Mouse (Mus musculus) intestine, embryonic 14.5 days (tissue): Measurements from ENCODE around the gene Smarcd1. TPM values are rescaled to one million over a fixed set of nuclear protein-coding genes. Genes with fewer than 3 reads are reported as not detected.

Experiments
- ATAC-seq: fragments of 200-750 bp; cut with Nextera tagmentation; replicated peaks from 2 replicates; pipeline ENCODE4 v1.8.0; 2017; ENCODE audit warnings: low read depth, moderate number of reproducible peaks, moderate TSS enrichment, moderate library complexity; ENCODE audit not compliant: low FRiP score, low TSS enrichment
- DNase-seq: peaks from one replicate; pipeline ENCODE4 v3.0.0-alpha.2; 2018; ENCODE audit warnings: low spot score
- H3K27ac ChIP-seq: fragments of 300-500 bp; sonication (generic); 2 replicates; pipeline ENCODE4 v1.5.1; 2014; ENCODE audit warnings: low read depth, mild to moderate bottlenecking, control low read depth
- H3K27me3 ChIP-seq: fragments of 300-500 bp; sonication (generic); replicated peaks from 2 replicates; pipeline ENCODE4 v1.6.1; 2014; ENCODE audit warnings: low read length, control low read depth; ENCODE audit not compliant: control insufficient read depth, insufficient read depth
- H3K36me3 ChIP-seq: fragments of 300-500 bp; sonication (generic); 2 replicates; pipeline ENCODE4 v1.6.1; 2014; ENCODE audit warnings: low read length, control low read depth; ENCODE audit not compliant: control insufficient read depth, insufficient read depth
- H3K4me1 ChIP-seq: fragments of 300-500 bp; sonication (generic); replicated peaks from 2 replicates; pipeline ENCODE4 v1.6.1; 2014; ENCODE audit warnings: low read length, control low read depth, mixed read lengths; ENCODE audit not compliant: control insufficient read depth, insufficient read depth
- H3K4me2 ChIP-seq: fragments of 300-500 bp; sonication (generic); 2 replicates; pipeline ENCODE4 v1.6.1; 2014; ENCODE audit warnings: low read length
- H3K4me3 ChIP-seq: fragments of 300-500 bp; sonication (generic); 2 replicates; pipeline ENCODE4 v1.5.1; 2014; ENCODE audit warnings: low read depth, low read length, control low read depth, mixed read lengths
- H3K9ac ChIP-seq: fragments of 300-500 bp; sonication (generic); 2 replicates; pipeline ENCODE4 v1.6.1; 2014; ENCODE audit warnings: mild to moderate bottlenecking, low read length
- H3K9me3 ChIP-seq: fragments of 300-500 bp; sonication (generic); 2 replicates; pipeline ENCODE4 v1.6.1; 2016; ENCODE audit warnings: low read length, control low read depth; ENCODE audit not compliant: control insufficient read depth
- WGBS: fragments of 180-500 bp; shearing (Covaris S2); extraction: QIAGEN DNeasy Blood & Tissue Kit; methylation state at CpG from one replicate; pipeline ENCODE4 v1.1.7; 2014; 5-methylcytosine and 5-hydroxymethylcytosine counted together
- polyA plus RNA-seq: library from polyadenylated mRNA; unstranded; fragments of >200 nt; fragmentation: Nextera tagmentation; extraction: Ambion mirVana; gene quantifications from 2 replicates; pipeline ENCODE4 v1.2.1, GENCODE M21; 2014

Smarcd1 gene
- polyA plus RNA-seq, 1 experiment from 2014 or later = 42.3 TPM

DNA sequence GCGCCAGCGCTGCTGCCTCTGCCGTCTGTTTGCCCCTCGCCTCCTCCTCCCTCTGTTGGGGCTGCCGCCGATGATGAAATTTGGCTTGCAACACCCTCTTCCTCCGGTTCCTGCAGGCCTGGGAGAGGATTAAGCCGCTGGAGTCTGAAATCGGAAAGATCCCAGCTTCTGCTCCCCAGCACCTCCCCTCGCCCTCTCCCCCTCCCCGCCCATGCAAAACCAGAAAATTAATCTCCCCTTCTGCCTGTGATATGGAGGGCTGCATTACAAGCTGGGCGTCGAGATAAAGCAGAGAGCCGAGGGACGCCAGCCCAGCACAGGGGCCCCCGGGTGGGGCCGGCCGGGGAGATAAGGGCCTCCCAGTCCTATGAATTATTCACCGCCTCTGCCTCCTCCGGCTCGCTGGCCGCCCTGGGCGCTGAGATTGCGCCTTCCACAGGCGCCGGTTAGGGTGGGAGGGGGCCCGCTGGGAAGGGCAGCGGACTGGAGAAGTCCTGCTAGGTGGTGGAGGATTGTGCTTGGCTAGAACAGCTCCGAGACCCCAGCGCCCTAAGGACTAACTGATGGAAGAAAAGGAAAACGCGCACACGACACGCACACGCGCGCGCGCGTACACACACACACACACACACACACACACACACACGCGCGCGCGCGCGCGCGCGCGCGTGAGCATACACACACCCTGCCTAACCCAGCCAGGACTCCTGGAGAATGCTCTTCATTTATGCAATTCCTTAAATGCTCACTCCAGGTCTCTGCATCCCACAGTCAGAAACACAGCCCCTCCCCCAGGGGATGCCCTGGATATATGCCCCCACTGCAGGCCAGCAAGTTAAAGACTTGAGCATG is 37.1 kb upstream of the Smarcd1 start:
- H3K9ac ChIP-seq = peak overlapping the region; percentile 27; the same call in 1 of the 2 replicates
- under 1% methylated on average over 47 of the region's 52 CpGs for WGBS
- ATAC-seq (peak; percentile 86), DNase-seq (peak; percentile 84)
- H3K4me3 ChIP-seq = peak overlapping the region; percentile 36
- no peaks in the 10 kb centered on the region for H3K9me3 ChIP-seq
- H3K4me1 ChIP-seq = peaks cover 9% of the 10 kb centered on the region
- H3K27ac ChIP-seq = peak overlapping the region; percentile 65
- no peaks in the 10 kb centered on the region for H3K36me3 ChIP-seq
- H3K4me2 ChIP-seq = peak overlapping the region; percentile 72
- H3K27me3 ChIP-seq = peaks cover 29% of the 10 kb centered on the region

DNA sequence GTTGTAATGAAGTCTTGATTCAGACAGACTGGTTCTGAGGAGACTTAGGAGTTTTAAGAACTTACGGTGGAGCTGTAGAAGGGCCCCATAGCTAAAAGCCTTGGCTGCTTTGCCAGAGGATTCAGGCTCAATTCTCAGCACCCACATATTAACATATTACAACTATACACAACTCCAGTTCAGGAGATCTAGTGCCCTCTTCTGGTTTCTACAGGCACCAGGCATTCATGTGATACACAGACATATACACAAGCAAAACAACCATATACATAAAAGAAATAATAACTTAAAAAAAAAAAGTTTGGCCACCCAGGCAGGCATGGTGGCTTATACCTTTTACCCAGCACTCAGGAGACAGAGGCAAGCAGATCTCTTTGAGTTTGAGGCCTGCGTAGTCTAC is 34.4 kb upstream of the Smarcd1 start:
- H3K4me3 ChIP-seq = no peak overlapping the region
- H3K4me2 ChIP-seq = no peak overlapping the region
- H3K27ac ChIP-seq = no peak overlapping the region
- no peak for DNase-seq
- no peaks in the 10 kb centered on the region for H3K36me3 ChIP-seq
- no peaks in the 10 kb centered on the region for H3K9me3 ChIP-seq
- no peak overlapping the region for H3K9ac ChIP-seq
- H3K4me1 ChIP-seq = peaks cover 13% of the 10 kb centered on the region
- H3K27me3 ChIP-seq = peaks cover 48% of the 10 kb centered on the region
- ATAC-seq = no peak
- WGBS = 92% methylated on average over 2 of the region's 2 CpGs

DNA sequence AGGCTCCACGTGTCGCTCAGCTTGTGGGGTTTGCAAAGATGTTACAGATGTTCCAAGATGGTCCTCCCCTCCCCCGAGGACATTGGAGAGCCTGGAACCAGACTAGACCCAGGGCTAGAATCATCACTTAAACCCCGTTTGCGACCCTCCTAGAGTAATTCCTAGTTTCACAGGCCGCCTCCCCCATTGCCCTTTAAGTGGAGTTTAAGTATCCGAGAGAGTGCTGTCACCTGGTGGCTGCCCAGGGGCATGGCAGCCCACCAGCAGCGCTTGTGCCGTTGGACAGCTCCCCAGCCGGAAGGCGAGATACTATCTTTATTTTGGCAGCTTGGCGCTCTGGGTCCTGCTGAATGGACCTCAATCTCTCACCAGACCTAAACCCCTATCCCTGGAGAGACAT is 33.0 kb upstream of the Smarcd1 start:
- no peak overlapping the region for H3K4me2 ChIP-seq
- H3K4me3 ChIP-seq = no peak overlapping the region
- H3K27ac ChIP-seq = no peak overlapping the region
- ATAC-seq = no peak
- no peaks in the 10 kb centered on the region for H3K9me3 ChIP-seq
- H3K9ac ChIP-seq = no peak overlapping the region
- H3K27me3 ChIP-seq = peaks cover 57% of the 10 kb centered on the region
- no peaks in the 10 kb centered on the region for H3K36me3 ChIP-seq
- 3% methylated on average over 12 of the region's 12 CpGs for WGBS
- H3K4me1 ChIP-seq = peaks cover 12% of the 10 kb centered on the region
- DNase-seq = peak; percentile 88

DNA sequence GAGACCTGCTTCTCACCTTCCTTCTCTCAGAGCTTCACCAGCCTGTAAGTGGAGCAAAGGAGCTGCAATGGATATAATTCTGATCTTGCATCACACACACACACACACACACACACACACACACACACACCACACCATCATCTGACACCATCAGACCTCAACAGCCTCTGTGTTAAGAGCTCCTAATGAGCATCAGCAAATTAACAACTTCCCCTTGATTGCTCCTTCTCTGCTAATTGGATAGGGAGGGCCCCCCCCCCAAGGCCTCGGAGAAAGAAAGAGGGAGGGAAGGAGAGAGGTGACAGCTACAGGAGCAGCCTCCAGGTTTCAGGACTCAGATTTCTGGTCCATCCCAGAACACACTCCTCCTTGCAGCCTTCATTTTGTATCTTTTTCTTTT is 32.5 kb upstream of the Smarcd1 start:
- H3K4me1 ChIP-seq = peaks cover 7% of the 10 kb centered on the region
- peaks cover 55% of the 10 kb centered on the region for H3K27me3 ChIP-seq
- H3K4me3 ChIP-seq = no peak overlapping the region
- no peak overlapping the region for H3K9ac ChIP-seq
- H3K36me3 ChIP-seq = no peaks in the 10 kb centered on the region
- no peak overlapping the region for H3K4me2 ChIP-seq
- DNase-seq (no peak), ATAC-seq (no peak)
- 17% methylated on average over 1 of the region's 1 CpGs for WGBS
- no peak overlapping the region for H3K27ac ChIP-seq
- H3K9me3 ChIP-seq = no peaks in the 10 kb centered on the region

DNA sequence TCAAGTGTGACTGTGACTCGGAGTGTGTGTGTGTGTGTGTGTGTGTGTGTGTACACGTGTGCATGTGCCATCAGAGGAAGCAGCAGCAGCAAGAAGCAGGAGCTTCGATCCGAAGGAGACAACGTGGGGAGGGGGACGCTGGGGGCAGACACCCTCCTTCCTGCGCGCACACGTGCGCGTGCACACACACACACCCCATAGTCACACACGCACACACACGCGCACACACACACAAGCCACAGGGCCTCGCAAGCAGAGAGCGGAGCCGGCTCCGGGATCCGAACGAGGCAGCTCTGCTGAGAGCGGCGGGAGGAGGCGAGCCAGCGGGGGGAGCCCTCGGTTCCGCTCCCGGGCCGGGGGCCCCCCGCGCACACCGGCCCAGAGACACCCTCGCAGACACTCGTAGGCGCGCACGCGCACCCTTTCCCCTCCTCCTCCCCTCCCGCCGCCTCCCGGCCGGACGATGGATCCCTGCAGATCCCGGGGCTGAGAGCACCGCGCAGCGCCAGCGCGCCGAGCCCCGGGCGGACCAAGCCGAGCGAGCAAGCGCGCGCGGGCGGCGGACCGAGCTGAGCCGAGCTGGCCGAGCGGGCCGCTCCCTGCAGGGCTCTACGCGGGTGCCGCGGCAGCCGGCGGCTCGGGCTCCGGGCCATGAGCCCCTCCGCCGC is 31.6 kb upstream of the Smarcd1 start, which contains the start of gene Asic1:
Gene Asic1 (plus strand): TSS at position 215 of the 668 bp plus-strand sequence.
- DNase-seq (peak; percentile 77), ATAC-seq (peak; percentile 72)
- H3K9me3 ChIP-seq = no peaks in the 10 kb centered on the region
- WGBS = under 1% methylated on average over 54 of the region's 74 CpGs
- peaks cover 53% of the 10 kb centered on the region for H3K27me3 ChIP-seq
- H3K9ac ChIP-seq = peak within 1 kb of the TSS; percentile 22
- H3K4me2 ChIP-seq = peak within 1 kb of the TSS; percentile 91
- H3K27ac ChIP-seq = no peak within 1 kb of the TSS
- peaks cover 5% of the 10 kb centered on the region for H3K4me1 ChIP-seq
- H3K4me3 ChIP-seq = peak within 1 kb of the TSS; percentile 37
- no peaks in the 10 kb centered on the region for H3K36me3 ChIP-seq

DNA sequence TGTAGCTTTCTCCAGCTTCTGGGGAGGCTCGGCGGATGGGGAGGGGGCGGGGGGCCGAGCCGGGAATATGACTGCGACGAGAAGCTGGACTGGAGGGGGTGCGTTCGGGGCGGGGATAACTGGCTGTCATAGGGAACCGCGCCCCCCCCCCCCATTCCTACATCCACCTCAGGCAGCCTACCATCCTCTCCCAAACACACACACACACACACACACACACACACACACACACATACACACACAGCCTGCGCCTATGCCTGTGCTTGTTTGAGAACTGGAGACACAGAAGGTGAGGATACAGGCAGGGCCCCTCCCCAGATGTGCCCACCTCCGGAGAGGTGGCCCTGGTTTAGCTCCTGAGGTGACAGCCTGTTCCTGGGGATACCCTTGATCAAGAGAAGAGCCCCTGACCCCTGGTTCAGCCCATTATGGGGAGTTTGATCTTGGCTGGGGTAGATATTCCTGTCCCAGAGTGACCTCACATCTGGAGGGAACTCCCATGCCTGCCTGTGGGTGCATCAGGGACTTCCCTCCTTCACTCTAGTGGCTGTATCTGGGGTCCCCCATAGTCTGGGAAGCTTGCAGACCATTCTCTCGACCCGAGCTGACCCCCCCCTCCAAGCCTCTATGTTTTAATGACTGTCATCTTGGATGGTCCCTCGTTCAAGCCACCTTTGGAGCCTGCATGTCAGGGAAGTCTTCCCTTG is 30.8 kb upstream of the Smarcd1 start:
- no peaks in the 10 kb centered on the region for H3K9me3 ChIP-seq
- 11% methylated on average over 14 of the region's 17 CpGs for WGBS
- H3K9ac ChIP-seq = peak overlapping the region; percentile 22
- no peaks in the 10 kb centered on the region for H3K36me3 ChIP-seq
- H3K27me3 ChIP-seq = peaks cover 44% of the 10 kb centered on the region
- H3K4me1 ChIP-seq = peaks cover 5% of the 10 kb centered on the region
- no peak for DNase-seq
- H3K4me3 ChIP-seq = peak overlapping the region; percentile 37
- H3K27ac ChIP-seq = no peak overlapping the region
- peak overlapping the region; percentile 91 for H3K4me2 ChIP-seq
- ATAC-seq = no peak; the same call in 1 of the 2 replicates

DNA sequence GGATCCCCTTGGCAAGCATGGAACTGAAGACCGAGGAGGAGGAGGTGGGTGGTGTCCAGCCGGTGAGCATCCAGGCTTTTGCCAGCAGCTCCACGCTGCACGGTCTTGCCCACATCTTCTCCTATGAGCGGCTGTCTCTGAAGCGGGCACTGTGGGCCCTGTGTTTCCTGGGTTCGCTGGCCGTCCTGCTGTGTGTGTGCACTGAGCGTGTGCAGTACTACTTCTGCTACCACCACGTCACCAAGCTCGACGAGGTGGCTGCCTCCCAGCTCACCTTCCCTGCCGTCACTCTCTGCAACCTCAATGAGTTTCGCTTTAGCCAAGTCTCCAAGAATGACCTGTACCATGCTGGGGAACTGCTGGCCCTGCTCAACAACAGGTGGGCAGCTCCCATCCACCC is 30.1 kb upstream of the Smarcd1 start:
- Histone ChIP-seq H3K9ac (no peak overlapping the region), H3K9me3 (no peaks in the 10 kb centered on the region), H3K4me2 (no peak overlapping the region), H3K27me3 (peaks cover 38% of the 10 kb centered on the region), H3K27ac (no peak overlapping the region), H3K36me3 (no peaks in the 10 kb centered on the region), H3K4me1 (peaks cover 5% of the 10 kb centered on the region), H3K4me3 (no peak overlapping the region)
- WGBS = 64% methylated on average over 14 of the region's 14 CpGs
- no peak for DNase-seq
- ATAC-seq = no peak

DNA sequence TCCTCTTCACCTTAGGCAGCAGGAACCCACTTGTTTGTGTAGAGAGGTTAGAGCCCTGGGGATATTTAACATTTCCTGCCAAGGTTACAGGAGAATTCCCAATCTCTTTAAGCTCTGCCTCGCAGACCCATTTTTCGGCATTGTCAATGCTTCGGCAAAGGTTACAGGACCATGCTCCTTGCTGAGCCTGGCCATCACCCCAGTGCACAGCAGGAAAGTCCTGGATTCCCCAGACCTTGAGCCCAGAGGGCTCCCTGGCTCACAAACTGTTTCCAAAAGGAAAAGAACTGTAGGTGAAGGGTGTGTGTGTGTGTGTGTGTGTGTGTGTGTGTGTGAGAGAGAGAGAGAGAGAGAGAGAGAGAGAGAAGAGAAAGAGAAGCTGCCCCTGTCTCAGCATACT is 27.1 kb upstream of the Smarcd1 start:
- no peak for DNase-seq
- H3K36me3 ChIP-seq = no peaks in the 10 kb centered on the region
- 89% methylated on average over 3 of the region's 3 CpGs for WGBS
- no peaks in the 10 kb centered on the region for H3K9me3 ChIP-seq
- H3K4me3 ChIP-seq = no peak overlapping the region
- H3K27me3 ChIP-seq = peaks cover 32% of the 10 kb centered on the region
- no peak for ATAC-seq
- H3K9ac ChIP-seq = no peak overlapping the region
- no peak overlapping the region for H3K27ac ChIP-seq
- H3K4me1 ChIP-seq = peaks cover 8% of the 10 kb centered on the region
- H3K4me2 ChIP-seq = no peak overlapping the region
